Mouse (Mus musculus) hindbrain, postnatal 0 days (tissue): ENCODE measurements around the gene Kcnd2. TPM values are rescaled to one million over a fixed set of nuclear protein-coding genes. Genes with fewer than 3 reads are reported as not detected.

ENCODE experiments used
- ATAC-seq: fragments of 200-750 bp; cut with Nextera tagmentation; 2 replicates; pipeline ENCODE4 v1.8.0; 2017; ENCODE audit warnings: mild to moderate bottlenecking, moderate TSS enrichment, moderate library complexity
- DNase-seq: peaks from one replicate; pipeline ENCODE4 v3.0.0-alpha.2; 2015; ENCODE audit warnings: low spot score
- H3K27ac ChIP-seq: fragments of 300-500 bp; sonication (generic); 2 replicates; pipeline ENCODE4 v1.5.1; 2014; ENCODE audit warnings: mild to moderate bottlenecking
- H3K27me3 ChIP-seq: fragments of 300-500 bp; sonication (generic); 2 replicates; pipeline ENCODE4 v1.6.1; 2014; ENCODE audit warnings: low read length, mixed read lengths; ENCODE audit not compliant: insufficient read depth
- H3K36me3 ChIP-seq: fragments of 300-500 bp; sonication (generic); 2 replicates; pipeline ENCODE4 v1.6.1; 2014; ENCODE audit warnings: low read length, mixed read lengths; ENCODE audit not compliant: insufficient read depth
- H3K4me1 ChIP-seq: fragments of 300-500 bp; sonication (generic); 2 replicates; pipeline ENCODE4 v1.6.1; 2014; ENCODE audit warnings: antibody characterized with exemption, low read length, mixed read lengths; ENCODE audit not compliant: insufficient read depth
- H3K4me2 ChIP-seq: fragments of 300-500 bp; sonication (generic); 2 replicates; pipeline ENCODE4 v1.6.1; 2014; ENCODE audit warnings: low read depth, mild to moderate bottlenecking, low read length, moderate library complexity, mixed read lengths
- H3K4me3 ChIP-seq: fragments of 300-500 bp; sonication (generic); 2 replicates; pipeline ENCODE4 v1.5.1; 2014; ENCODE audit warnings: low read length
- H3K9ac ChIP-seq: fragments of 300-500 bp; sonication (generic); replicated peaks from 2 replicates; pipeline ENCODE4 v1.6.1; 2014; ENCODE audit warnings: mild to moderate bottlenecking, low read length, moderate library complexity, mixed read lengths
- H3K9me3 ChIP-seq: fragments of 300-500 bp; sonication (generic); 2 replicates; pipeline ENCODE4 v1.6.1; 2016; ENCODE audit warnings: low read length, mixed read lengths
- CTCF ChIP-seq: IDR thresholded peaks from 2 replicates; pipeline ENCODE4 v1.5.1; 2016; ENCODE audit warnings: antibody characterized with exemption, control low read depth, low read depth
- WGBS: fragments of 180-500 bp; shearing (Covaris S2); extraction: QIAGEN DNeasy Blood & Tissue Kit; methylation state at CpG from one replicate; pipeline ENCODE4 v1.1.7; 2014; 5-methylcytosine and 5-hydroxymethylcytosine counted together
- polyA plus RNA-seq: library from polyadenylated mRNA; unstranded; fragments of >200 nt; fragmentation: Nextera tagmentation; extraction: Ambion mirVana; gene quantifications from 2 replicates; pipeline ENCODE4 v1.2.1, GENCODE M21; 2015
- total RNA-seq: library from RNA; depleted of rRNA; stranded (reverse); fragments of >200 nt; gene quantifications from 2 replicates; pipeline ENCODE4 v1.2.3, GENCODE M21; 2014

Kcnd2 gene
- total and polyA plus RNA-seq, 2 experiments from 2014 or later: 41.9 to 87.7 TPM

DNA sequence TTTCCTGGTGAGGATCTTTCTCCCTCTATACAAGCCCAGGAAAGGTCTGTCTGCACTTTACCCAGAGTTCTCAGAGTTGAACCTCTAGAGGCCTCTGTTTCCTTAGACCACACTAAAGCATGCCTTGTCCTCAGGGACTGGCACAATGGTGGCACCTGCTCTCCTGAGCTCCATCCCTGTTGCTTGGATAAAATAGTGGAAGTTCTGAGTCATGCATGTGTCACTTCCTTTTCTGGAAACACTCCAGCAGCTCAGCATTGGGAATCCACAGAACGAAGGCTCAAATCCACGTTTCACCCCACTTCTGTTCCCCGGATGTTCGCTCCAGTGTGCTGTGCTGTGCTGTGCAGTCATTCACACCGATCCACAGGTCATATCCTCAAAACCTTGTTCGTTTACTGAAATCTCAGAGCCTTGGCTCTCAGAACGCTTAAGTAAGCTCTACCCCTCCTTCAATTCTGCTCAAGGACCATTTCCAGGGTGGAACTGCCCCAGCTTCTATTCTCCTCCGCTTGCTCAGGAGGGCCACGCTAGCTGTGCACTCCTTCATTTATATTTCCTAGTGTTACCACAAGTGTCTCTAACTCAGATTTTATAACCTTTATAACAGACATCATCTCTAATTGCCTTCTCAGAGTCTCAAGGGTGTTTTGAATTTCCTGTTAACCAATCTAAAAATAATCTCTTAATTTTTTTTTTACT lies 553.6 kb downstream of the Kcnd2 start:
- no peak for ATAC-seq
- no peak for DNase-seq
- Histone ChIP-seq H3K4me2 (no peak overlapping the region), H3K9ac (no peak overlapping the region), H3K9me3 (no peaks in the 10 kb centered on the region), H3K27me3 (no peaks in the 10 kb centered on the region), H3K36me3 (no peaks in the 10 kb centered on the region), H3K4me3 (no peak overlapping the region), H3K4me1 (no peaks in the 10 kb centered on the region), H3K27ac (no peak overlapping the region)
- TF ChIP-seq CTCF: no peak
- WGBS: 79% methylated on average over 9 of the region's 9 CpGs

DNA sequence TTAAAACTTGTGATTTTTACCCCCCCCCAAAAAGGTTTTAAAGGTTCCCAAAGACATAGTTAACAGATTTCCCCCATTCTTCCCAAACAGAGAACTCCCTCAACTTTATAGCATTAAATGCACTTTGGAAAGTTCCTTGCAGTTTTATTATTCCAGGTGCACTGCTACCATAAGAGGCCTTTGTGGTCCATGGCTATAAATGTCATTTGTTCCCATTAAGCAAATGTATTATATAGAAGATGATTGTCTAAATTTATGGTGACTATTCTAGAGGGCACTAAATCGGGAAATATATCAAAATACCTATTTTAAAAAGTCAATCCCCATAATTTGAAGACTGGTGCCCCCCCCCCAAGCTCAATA lies 554.1 kb downstream of the Kcnd2 start:
- TF ChIP-seq CTCF: no peak
- Histone ChIP-seq H3K4me1 (no peaks in the 10 kb centered on the region), H3K9ac (no peak overlapping the region), H3K27me3 (no peaks in the 10 kb centered on the region), H3K4me3 (no peak overlapping the region), H3K27ac (no peak overlapping the region), H3K36me3 (no peaks in the 10 kb centered on the region), H3K9me3 (no peaks in the 10 kb centered on the region), H3K4me2 (no peak overlapping the region)
- DNase-seq (no peak), ATAC-seq (no peak)
- WGBS: 96% methylated on average over 1 of the region's 1 CpGs

DNA sequence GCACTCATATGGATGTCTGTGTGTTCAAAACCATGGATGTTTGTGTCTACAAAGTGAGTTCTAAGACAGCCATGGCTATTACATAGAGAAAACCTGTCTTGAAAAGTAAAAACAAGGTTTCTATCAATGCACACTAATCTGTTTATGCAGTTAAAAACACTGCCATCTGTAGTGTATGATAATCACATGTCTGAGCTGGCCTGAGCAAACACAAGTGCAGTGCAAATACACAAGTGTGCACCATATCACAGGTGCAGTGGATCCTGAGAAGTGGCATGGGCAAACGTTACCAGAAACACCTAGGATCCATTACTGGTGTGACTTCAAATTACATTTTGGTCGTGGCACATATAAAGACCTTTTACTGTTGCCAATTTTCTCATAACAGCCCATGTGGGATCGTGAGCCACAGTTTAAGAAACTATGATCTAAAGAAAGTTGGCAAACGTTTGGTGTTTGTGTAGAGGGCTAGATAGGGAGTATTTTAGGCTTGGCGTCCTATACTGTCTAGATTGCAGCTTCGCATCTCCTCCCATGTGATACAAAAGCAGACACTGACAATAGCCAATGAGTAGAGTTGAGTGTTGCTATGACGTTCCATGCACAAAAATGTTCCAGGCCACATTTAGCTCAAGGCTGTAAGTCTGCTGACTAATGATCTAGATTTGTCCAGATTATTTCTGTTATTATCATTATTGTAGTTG lies 559.1 kb downstream of the Kcnd2 start:
- Histone ChIP-seq H3K9ac (no peak overlapping the region), H3K27me3 (no peaks in the 10 kb centered on the region), H3K27ac (no peak overlapping the region), H3K4me2 (no peak overlapping the region), H3K36me3 (no peaks in the 10 kb centered on the region), H3K4me1 (no peaks in the 10 kb centered on the region), H3K9me3 (no peaks in the 10 kb centered on the region), H3K4me3 (no peak overlapping the region)
- WGBS: 91% methylated on average over 7 of the region's 7 CpGs
- DNase-seq: no peak
- TF ChIP-seq CTCF: no peak
- ATAC-seq: no peak
